Mouse (Mus musculus) heart, adult 2 months (tissue): ENCODE measurements at regions not wholly inside any gene's neighbourhood (a gene's known extent, or its start where the extent isn't known, plus 50 kb on each side); places are given as distances from the start of the nearest gene placed in this dataset.

Source experiments
- DNase-seq, 2 experiments: peaks; one replicate each; pipeline ENCODE4 v3.0.0; 2021
- H3K27ac ChIP-seq: fragments of 200-600 bp; 2 replicates; pipeline ENCODE4 v1.8.1; 2022
- H3K27me3 ChIP-seq: fragments of 200-500 bp; 2 replicates; pipeline ENCODE4 v1.6.1; 2012; ENCODE audit warnings: mild to moderate bottlenecking, low read length, inconsistent platforms, mixed read lengths; ENCODE audit not compliant: control insufficient read depth, insufficient read depth
- H3K36me3 ChIP-seq: fragments of 200-500 bp; 2 replicates; pipeline ENCODE4 v1.6.1; 2012; ENCODE audit warnings: low read length, inconsistent platforms; ENCODE audit not compliant: control insufficient read depth, insufficient read depth
- H3K4me1 ChIP-seq: fragments of 200-500 bp; 2 replicates; pipeline ENCODE4 v1.6.1; 2011; ENCODE audit warnings: low read length; ENCODE audit not compliant: control insufficient read depth, insufficient read depth
- H3K4me3 ChIP-seq: fragments of 200-600 bp; 2 replicates; pipeline ENCODE4 v1.8.1; 2022
- H3K79me2 ChIP-seq: fragments of 200-500 bp; replicated peaks from 2 replicates; pipeline ENCODE4 v1.6.1; 2012; ENCODE audit warnings: mild to moderate bottlenecking, inconsistent platforms, low read length, moderate library complexity, mixed read lengths; ENCODE audit not compliant: control insufficient read depth, insufficient read depth
- H3K9ac ChIP-seq: fragments of 200-500 bp; 2 replicates; pipeline ENCODE4 v1.6.1; 2012; ENCODE audit warnings: low read depth, mild to moderate bottlenecking, control low read depth, inconsistent platforms, low read length, mixed read lengths
- CTCF ChIP-seq: fragments of 200-600 bp; IDR thresholded peaks from 2 replicates; pipeline ENCODE4 v1.8.1; 2022; ENCODE audit warnings: antibody characterized with exemption, mild to moderate bottlenecking, moderate library complexity
- EP300 ChIP-seq: fragments of 200-500 bp; IDR thresholded peaks from 2 replicates; pipeline ENCODE4 v1.6.1; 2011; ENCODE audit warnings: low read depth, low read length, control low read depth; ENCODE audit not compliant: insufficient read depth
- POLR2A ChIP-seq: fragments of 200-500 bp; IDR thresholded peaks from 2 replicates; pipeline ENCODE4 v1.6.1; 2011; ENCODE audit warnings: mild to moderate bottlenecking, low read depth, low read length, control low read depth; ENCODE audit not compliant: insufficient read depth
- WGBS: fragments of 180-500 bp; shearing (Covaris S2); methylation state at CpG from one replicate; pipeline ENCODE4 v1.1.7; 2018; 5-methylcytosine and 5-hydroxymethylcytosine counted together
- intact Hi-C: fragments of 180-260 bp; cut with DNase I; formaldehyde crosslinking; loops from one replicate; pipeline ENCODE4 v1.15.1; 2025

DNA sequence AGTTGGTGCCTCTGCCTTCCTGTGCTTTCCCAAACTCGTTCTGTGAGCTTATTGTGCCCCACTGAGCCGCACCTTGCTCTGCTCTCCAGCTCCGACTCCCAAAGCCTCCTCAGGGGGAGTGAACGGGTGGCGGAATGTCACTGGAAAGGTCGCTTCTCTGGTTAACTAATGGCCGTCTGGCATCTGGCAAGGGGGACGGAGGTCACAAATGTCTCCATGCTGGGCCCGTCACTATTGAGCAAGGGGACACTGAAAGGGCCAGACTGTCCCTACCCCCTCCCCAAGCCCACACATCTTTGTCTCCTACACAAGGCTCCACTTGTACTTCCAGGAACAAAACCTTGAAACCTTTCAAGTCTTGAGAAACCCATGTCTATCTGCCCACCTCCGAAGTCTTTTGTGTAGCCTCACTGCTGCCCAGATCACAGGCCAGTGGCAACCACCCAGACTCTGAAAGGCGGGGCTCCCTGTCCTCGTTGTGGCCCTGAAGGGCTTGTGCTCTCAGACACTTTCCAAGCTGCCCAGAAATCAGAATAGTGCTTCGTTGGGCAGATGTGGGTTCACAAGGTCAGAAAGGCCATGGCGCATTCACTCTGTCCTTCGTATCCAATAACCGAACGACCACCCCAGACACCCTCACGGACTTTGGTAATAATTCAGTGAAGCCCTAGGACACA, 75.9 kb downstream of the Zbtb18 start:
- H3K4me3 ChIP-seq: no peak overlapping the region
- DNase-seq: no peak
- H3K79me2 ChIP-seq: no peaks in the 10 kb centered on the region
- H3K4me1 ChIP-seq: no peaks in the 10 kb centered on the region
- no peaks in the 10 kb centered on the region for H3K27me3 ChIP-seq
- TF ChIP-seq CTCF: no peak
- no peak for TF ChIP-seq EP300
- TF ChIP-seq POLR2A: no peak
- intact Hi-C loops: no loop called here
- 66% methylated on average over 18 of the region's 18 CpGs for WGBS
- no peaks in the 10 kb centered on the region for H3K36me3 ChIP-seq
- H3K27ac ChIP-seq: no peak overlapping the region
- H3K9ac ChIP-seq: no peak overlapping the region

DNA sequence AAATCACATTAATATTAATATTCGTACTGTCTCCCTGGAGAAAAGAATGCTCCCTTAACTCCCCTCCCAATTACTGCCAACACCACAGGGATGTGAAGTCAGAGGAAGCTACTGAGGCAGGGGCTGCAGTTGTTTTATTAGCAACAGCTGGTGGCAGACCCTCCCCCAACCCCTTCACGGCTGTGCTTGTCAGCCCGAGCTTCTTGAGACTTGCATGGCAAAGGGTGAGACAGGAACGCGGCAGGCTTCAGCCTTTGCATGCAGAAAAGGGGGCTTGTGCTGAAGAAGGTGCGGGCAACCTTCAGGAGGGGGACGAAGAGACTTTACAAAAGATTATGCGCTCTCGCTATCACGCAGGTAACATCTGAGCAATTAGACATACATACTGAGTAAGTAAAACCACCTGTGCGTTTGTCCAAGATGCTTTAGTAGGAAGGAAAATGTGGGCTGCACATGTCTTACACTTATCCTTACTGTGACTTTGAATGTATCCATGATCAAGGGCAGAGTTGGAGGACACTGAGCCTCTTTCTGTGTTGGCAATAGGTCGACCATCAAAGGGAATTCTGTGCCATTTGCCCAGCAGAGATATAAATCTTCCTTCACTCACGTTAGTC, 76.9 kb downstream of the Zbtb18 start:
- Histone ChIP-seq H3K4me3 (no peak overlapping the region), H3K27ac (no peak overlapping the region), H3K36me3 (no peaks in the 10 kb centered on the region), H3K27me3 (no peaks in the 10 kb centered on the region), H3K4me1 (no peaks in the 10 kb centered on the region), H3K79me2 (no peaks in the 10 kb centered on the region), H3K9ac (no peak overlapping the region)
- no peak for DNase-seq
- WGBS: 62% methylated on average over 13 of the region's 13 CpGs
- TF ChIP-seq POLR2A: no peak
- TF ChIP-seq CTCF: no peak
- TF ChIP-seq EP300: no peak
- intact Hi-C loops: no loop called here

DNA sequence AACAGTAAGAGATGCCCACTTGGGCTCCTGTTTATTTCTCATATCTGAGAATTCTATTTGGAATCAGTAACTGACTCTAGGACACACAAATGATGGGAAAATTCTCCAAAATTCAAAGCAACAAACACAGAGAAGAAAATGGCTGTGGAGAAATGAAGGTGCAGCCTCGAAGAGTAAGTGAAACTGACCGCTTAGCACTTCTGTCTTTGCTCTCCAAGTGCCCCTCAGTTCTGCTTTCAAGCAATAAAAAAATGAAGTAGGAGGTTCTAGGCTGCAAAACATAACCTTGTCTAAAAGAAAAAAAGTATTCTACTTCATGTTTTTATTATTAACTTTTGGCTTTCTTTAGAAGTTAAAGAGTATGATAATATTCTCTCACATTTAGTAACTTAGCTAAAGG, 79.0 kb downstream of the Zbtb18 start:
- TF ChIP-seq EP300: no peak
- no peak for TF ChIP-seq CTCF
- TF ChIP-seq POLR2A: no peak
- 86% methylated on average over 2 of the region's 2 CpGs for WGBS

DNA sequence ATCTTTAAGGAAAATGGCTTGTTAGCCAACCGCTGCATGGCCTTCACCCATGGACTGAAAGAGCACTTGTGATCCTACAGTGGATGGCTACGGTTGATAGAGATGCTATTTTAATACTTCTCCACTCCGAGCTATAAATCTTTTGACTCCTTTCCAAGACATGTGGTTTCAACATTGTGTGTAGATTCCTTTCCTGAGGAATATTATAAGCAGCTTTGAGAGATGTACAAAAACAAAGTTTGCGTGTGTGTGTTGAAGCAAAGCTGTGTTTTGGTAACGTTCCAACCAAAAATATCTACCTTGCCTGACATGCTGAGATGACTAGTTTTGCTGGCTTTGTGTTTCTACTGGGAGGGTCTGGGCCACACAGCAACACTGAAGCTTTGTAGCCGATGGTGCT, 83.0 kb downstream of the Zbtb18 start:
- no peak for DNase-seq
- Histone ChIP-seq H3K36me3 (no peaks in the 10 kb centered on the region), H3K4me1 (peaks cover 1% of the 10 kb centered on the region; the same call in 1 of the 2 replicates), H3K27ac (no peak overlapping the region), H3K9ac (no peak overlapping the region), H3K27me3 (no peaks in the 10 kb centered on the region), H3K79me2 (no peaks in the 10 kb centered on the region), H3K4me3 (no peak overlapping the region)
- TF ChIP-seq EP300 (no peak), CTCF (no peak), POLR2A (no peak)
- intact Hi-C loops: no loop called here
- 40% methylated on average over 6 of the region's 6 CpGs for WGBS

More for the DNA sequence above, 79.0 kb downstream of the Zbtb18 start:
- DNase-seq: no peak
- Histone ChIP-seq H3K27me3 (no peaks in the 10 kb centered on the region), H3K36me3 (no peaks in the 10 kb centered on the region), H3K4me3 (no peak overlapping the region), H3K79me2 (no peaks in the 10 kb centered on the region), H3K27ac (no peak overlapping the region), H3K9ac (no peak overlapping the region), H3K4me1 (peaks cover 1% of the 10 kb centered on the region; the same call in 1 of the 2 replicates)
- intact Hi-C loops: no loop called here

DNA sequence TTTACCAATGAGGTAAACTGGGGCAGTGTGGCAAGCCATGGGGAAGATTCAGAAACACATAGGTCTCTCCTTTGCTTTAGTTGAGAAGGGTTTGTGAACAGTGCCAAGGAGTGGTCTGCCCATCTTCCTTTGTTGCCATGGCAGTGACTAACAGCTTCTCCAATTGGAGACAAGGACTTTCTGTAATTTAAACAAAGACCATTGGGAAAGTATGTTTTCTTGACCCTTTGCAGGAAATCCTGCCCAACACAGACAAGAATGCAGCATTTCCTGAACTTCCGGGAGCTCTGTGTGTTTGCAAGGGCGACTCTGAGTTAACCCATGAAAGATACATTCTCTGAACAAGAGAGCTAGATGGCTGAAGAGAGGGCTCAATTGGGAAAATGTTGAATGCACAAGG, 89.6 kb downstream of the Zbtb18 start:
- Histone ChIP-seq H3K4me1 (peaks cover 6% of the 10 kb centered on the region), H3K9ac (no peak overlapping the region), H3K27me3 (no peaks in the 10 kb centered on the region), H3K79me2 (no peaks in the 10 kb centered on the region), H3K4me3 (no peak overlapping the region), H3K36me3 (peaks cover 2% of the 10 kb centered on the region), H3K27ac (peak overlapping the region; percentile 61)
- DNase-seq: peak in 1 of 2 experiments; percentile 39
- intact Hi-C loops: loop anchor here (5.0 kb wide), 4 partner anchors 59 to 106 kb away; no protein-coding TSS in a partner anchor
- no peak for TF ChIP-seq POLR2A
- no peak for TF ChIP-seq CTCF
- 0 out of 2 replicates have a peak, but pooled peaks have one; percentile 52 for TF ChIP-seq EP300
- WGBS: 35% methylated on average over 2 of the region's 2 CpGs

DNA sequence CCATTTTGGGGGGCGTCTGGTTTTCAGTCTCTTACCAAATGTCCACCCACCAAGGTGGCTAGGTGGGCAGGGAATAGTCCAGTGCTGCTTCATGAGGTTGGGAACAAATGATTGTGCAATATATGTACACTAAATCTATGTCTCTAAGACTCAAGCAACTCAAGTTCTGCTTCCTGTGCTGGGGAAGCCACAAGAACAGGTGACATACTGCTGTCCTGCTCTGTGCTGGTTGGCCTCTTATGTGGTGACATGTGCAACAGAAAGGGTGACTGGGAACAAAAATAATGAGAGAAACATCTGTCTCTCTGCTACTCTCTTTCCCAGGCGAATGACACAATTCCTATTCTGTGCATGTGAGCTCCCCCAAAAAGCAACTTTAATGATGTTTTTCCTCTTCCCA, 90.5 kb downstream of the Zbtb18 start:
- peaks cover 2% of the 10 kb centered on the region for H3K36me3 ChIP-seq
- TF ChIP-seq POLR2A (no peak), EP300 (no peak), CTCF (no peak)
- no peaks in the 10 kb centered on the region for H3K79me2 ChIP-seq
- peak overlapping the region; percentile 61; the same call in 1 of the 2 replicates for H3K27ac ChIP-seq
- 60% methylated on average over 2 of the region's 2 CpGs for WGBS
- no peak overlapping the region for H3K9ac ChIP-seq
- no peak overlapping the region for H3K4me3 ChIP-seq
- H3K4me1 ChIP-seq: peaks cover 6% of the 10 kb centered on the region
- intact Hi-C loops: loop anchor here (5.0 kb wide), 4 partner anchors 60 to 105 kb away; no protein-coding TSS in a partner anchor
- DNase-seq: no peak
- H3K27me3 ChIP-seq: no peaks in the 10 kb centered on the region
